Mouse (Mus musculus) small intestine, adult 2 months (tissue): ENCODE results near the gene Dis3l2. TPM values are rescaled to one million over a fixed set of nuclear protein-coding genes. Genes with fewer than 3 reads are reported as not detected.
A peak's percentile ranks its signal among the peaks of the same experiment; 100 is the strongest.

ENCODE experiments used
- H3K27ac ChIP-seq: fragments of 200-500 bp; 2 replicates; pipeline ENCODE4 v1.5.1; 2012; ENCODE audit warnings: low read depth, low read length, control low read depth, inconsistent platforms; ENCODE audit not compliant: insufficient read depth
- H3K27me3 ChIP-seq: fragments of 200-500 bp; 2 replicates; pipeline ENCODE4 v1.6.1; 2012; ENCODE audit warnings: mild to moderate bottlenecking, moderate library complexity, low read length, inconsistent platforms; ENCODE audit not compliant: control insufficient read depth, insufficient read depth
- H3K36me3 ChIP-seq: fragments of 200-500 bp; 2 replicates; pipeline ENCODE4 v1.6.1; 2012; ENCODE audit warnings: mild to moderate bottlenecking, low read length, control low read depth, inconsistent platforms; ENCODE audit not compliant: control insufficient read depth, insufficient read depth
- H3K4me1 ChIP-seq: fragments of 200-500 bp; 2 replicates; pipeline ENCODE4 v1.6.1; 2012; ENCODE audit warnings: low read length, inconsistent platforms, mixed read lengths; ENCODE audit not compliant: control insufficient read depth, insufficient read depth, insufficient read length
- H3K4me3 ChIP-seq: fragments of 200-500 bp; 2 replicates; pipeline ENCODE4 v1.5.1; 2012; ENCODE audit warnings: low read depth, mild to moderate bottlenecking, control low read depth, inconsistent platforms, low read length, moderate library complexity
- CTCF ChIP-seq: fragments of 200-500 bp; IDR thresholded peaks from 2 replicates; pipeline ENCODE4 v1.5.1; 2012; ENCODE audit warnings: low read depth, mild to moderate bottlenecking, control low read depth, inconsistent platforms, low read length, moderate library complexity, mixed read lengths; ENCODE audit not compliant: insufficient replicate concordance, insufficient read length; ENCODE audit errors: extremely low read depth
- POLR2A ChIP-seq: fragments of 200-500 bp; IDR thresholded peaks from 2 replicates; pipeline ENCODE4 v1.6.1; 2012; ENCODE audit warnings: low read depth, mild to moderate bottlenecking, control low read depth, inconsistent platforms, low read length, moderate library complexity
- WGBS: fragments of 180-500 bp; shearing (Covaris S2); methylation state at CpG from one replicate; pipeline ENCODE4 v1.1.7; 2018; 5-methylcytosine and 5-hydroxymethylcytosine counted together
- polyA plus RNA-seq: library from polyadenylated mRNA; depleted of rRNA; stranded (reverse); fragments of >200 nt; gene quantifications from 2 replicates; pipeline ENCODE4 v1.2.3, GENCODE M21; 2012

Dis3l2 gene
- polyA plus RNA-seq, 1 experiment, result 9.1 TPM

DNA sequence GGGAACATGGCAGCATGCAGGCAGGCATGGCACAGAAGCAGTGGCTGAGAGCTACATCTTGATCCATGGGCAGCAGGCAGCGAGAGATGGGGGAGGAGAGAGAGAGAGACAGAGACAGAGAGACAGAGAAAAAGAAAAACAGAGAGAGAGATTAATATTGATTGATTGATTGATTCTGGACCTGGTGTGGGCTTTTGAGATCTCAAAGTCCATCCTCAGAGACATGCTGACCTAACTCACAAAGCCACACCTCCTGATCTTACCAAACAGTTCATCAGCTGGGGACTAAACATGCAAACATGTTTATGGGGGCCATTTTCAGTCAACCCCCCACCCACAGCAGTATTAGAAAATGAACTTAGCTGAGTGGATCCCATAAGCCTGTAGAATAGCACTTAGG is 321.4 kb downstream of the Dis3l2 start:
- Histone ChIP-seq H3K27ac (no peak overlapping the region), H3K36me3 (no peaks in the 10 kb centered on the region), H3K27me3 (no peaks in the 10 kb centered on the region), H3K4me1 (peaks cover 3% of the 10 kb centered on the region; the same call in 1 of the 2 replicates), H3K4me3 (no peak overlapping the region)
- TF ChIP-seq CTCF (no peak), POLR2A (no peak)
- WGBS, result 100% methylated on average over 1 of the region's 1 CpGs

DNA sequence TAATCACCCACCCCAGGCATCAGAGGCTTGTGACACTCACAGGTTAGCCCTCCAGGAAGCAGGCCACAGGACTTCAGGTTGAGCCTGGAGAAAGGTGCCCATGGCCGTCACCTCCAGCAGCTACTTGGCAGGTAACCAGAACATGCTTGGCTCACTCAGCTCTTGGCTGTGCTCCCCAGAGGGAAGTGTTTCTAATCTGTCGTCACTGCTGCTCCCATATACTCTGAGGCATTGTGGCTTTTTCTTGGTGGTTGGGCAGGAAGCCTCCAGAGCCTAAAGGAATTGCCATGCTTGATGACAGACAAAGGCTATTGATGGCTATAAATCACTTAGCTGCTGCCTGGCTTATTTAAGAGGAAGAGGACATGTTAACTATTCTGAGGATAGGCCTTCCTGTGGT is 325.2 kb downstream of the Dis3l2 start:
- Histone ChIP-seq H3K36me3 (no peaks in the 10 kb centered on the region), H3K4me1 (peaks cover 3% of the 10 kb centered on the region; the same call in 1 of the 2 replicates), H3K27me3 (no peaks in the 10 kb centered on the region), H3K27ac (no peak overlapping the region), H3K4me3 (no peak overlapping the region)
- no peak for TF ChIP-seq POLR2A
- no peak for TF ChIP-seq CTCF
- 15% methylated on average over 2 of the region's 2 CpGs for WGBS

DNA sequence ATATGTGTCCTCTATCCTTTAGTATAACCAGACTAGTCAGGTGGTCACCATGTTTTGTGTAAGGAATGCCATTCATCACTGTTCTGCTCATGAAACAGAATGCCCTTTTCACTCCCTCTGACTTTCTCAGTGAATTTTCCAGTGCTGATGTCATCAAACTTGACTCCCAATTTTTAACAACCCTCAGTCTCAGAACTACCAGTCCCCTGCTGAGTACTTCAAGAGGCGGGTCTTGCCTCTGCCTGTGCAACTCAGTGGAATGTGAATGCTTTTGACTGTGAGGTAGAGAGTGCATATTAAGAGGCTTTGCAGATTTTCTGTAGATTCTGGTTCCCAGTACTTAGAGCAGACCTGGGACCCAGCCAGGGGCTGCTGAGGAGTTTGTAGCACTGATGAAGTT is 327.0 kb downstream of the Dis3l2 start:
- 95% methylated on average over 1 of the region's 1 CpGs for WGBS
- Histone ChIP-seq H3K27me3 (no peaks in the 10 kb centered on the region), H3K4me3 (no peak overlapping the region), H3K27ac (no peak overlapping the region), H3K4me1 (peaks cover 4% of the 10 kb centered on the region; the same call in 1 of the 2 replicates), H3K36me3 (no peaks in the 10 kb centered on the region)
- TF ChIP-seq CTCF (no peak), POLR2A (no peak)

DNA sequence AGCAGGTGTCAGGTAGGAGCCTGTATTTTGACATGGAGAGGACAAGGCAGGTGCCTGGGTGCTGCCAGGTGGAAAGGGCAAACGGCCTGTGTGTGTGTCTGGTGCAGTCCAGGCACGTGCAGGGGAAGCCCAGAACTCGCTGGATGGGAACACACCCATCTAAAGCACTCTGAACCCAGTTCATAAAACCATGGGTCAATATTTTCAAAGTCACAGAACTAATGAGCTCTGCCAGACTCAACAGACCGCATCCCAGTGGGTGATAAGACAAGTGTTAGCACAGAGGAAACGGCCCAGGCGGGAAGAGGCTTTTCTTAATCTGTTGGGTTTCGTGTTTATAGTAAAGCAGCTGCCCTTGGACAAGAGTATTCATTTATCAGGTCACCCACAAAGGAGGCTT is 328.9 kb downstream of the Dis3l2 start:
- H3K27me3 ChIP-seq, result no peaks in the 10 kb centered on the region
- TF ChIP-seq POLR2A, result no peak
- TF ChIP-seq CTCF, result no peak
- H3K4me3 ChIP-seq, result no peak overlapping the region
- peaks cover 9% of the 10 kb centered on the region for H3K4me1 ChIP-seq
- no peak overlapping the region for H3K27ac ChIP-seq
- 20% methylated on average over 7 of the region's 7 CpGs for WGBS
- no peaks in the 10 kb centered on the region for H3K36me3 ChIP-seq

DNA sequence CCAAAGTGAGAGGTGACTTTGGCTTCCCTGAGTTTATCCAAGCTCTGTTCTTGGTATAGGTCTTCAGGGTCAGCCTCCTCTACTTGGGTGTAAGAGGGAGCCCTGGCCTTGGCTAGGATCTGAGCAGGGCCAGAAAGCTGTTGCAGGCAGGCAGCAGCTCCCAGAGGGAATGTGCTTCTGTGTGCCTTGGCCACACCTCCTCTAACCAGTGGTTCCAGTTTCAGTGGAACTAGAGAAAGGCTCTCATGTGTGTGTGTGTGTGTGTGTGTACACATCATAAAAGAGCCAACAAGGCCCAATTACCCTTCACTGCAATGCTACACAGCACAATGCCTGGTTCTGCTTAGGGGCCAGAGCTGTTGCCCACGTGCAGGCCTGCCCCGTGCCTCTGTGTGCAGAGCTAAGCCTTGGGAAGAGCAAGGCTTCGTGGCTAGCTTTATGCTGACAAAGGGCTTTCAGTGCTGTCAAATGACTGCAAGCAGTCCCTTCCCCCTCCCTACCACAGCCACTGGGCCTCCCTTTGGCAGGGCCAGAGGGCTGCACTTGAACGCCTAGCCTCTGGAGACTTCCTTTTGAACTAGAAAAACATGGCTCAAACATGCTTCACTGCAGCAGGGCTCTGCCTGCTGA is 332.0 kb downstream of the Dis3l2 start:
- no peak for TF ChIP-seq CTCF
- no peak for TF ChIP-seq POLR2A
- H3K27me3 ChIP-seq, result no peaks in the 10 kb centered on the region
- no peak overlapping the region for H3K4me3 ChIP-seq
- H3K27ac ChIP-seq, result peak overlapping the region; percentile 26; the same call in 1 of the 2 replicates
- peaks cover 9% of the 10 kb centered on the region for H3K4me1 ChIP-seq
- no peaks in the 10 kb centered on the region for H3K36me3 ChIP-seq
- WGBS, result 24% methylated on average over 4 of the region's 4 CpGs

DNA sequence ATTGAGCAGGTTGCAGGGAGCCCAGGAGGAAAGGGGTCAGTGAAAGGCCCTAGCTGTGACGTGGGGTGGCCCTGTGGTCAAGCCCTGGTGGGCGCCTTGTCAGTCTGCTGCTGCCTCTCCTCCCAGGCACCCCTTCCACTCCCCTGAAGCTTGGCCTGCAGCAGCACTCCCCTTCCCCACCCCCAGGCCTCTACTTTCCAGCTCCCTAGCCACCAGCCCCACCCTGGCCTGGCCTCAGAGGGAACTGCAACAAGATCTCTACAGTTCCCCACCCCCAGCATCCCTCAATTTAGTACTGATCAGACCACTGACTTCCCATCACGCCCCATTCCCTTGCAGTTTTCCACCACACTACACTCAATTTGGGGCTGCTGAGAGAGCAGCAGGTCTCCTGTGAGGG is 332.7 kb downstream of the Dis3l2 start:
- TF ChIP-seq CTCF (no peak), POLR2A (no peak)
- 82% methylated on average over 3 of the region's 3 CpGs for WGBS
- Histone ChIP-seq H3K27me3 (no peaks in the 10 kb centered on the region), H3K36me3 (no peaks in the 10 kb centered on the region), H3K4me3 (no peak overlapping the region), H3K27ac (0 out of 2 replicates have a peak overlapping the region, but pooled peaks have one; percentile 26), H3K4me1 (peaks cover 9% of the 10 kb centered on the region)

DNA sequence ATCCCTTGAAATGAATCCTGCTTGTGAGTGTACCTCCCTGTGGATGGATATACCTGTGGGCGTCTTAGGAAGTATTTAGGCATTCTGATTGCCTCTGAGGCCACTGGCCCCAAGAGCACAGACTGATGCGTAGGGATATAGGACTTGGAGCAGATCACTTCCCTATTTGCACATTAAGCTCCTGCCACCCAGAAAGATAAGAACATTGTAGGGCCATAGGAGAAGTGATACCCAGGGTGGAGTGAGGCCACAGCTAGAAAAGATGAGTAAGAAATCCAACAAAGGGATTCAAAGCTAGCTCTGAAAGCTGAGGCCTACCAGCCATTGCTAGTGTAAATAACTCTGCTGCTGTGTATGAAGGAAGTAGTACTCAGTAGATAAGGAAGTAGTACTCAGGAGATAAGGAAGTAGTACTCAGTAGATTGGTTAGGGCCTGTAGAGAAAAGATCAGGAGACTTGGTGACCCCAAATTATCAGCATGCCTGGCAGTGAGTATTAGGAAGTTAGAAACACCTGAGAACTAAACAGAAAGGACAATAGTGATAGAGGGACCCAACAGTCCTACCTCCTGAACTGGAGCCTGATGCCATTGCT is 335.0 kb downstream of the Dis3l2 start:
- TF ChIP-seq CTCF, result no peak
- TF ChIP-seq POLR2A, result no peak
- Histone ChIP-seq H3K36me3 (no peaks in the 10 kb centered on the region), H3K4me1 (peaks cover 6% of the 10 kb centered on the region), H3K4me3 (no peak overlapping the region), H3K27ac (no peak overlapping the region), H3K27me3 (no peaks in the 10 kb centered on the region)
- 90% methylated on average over 2 of the region's 2 CpGs for WGBS
